Mouse (Mus musculus): Measurements from ENCODE around the gene Neurod2. TPM values are rescaled to one million over a fixed set of nuclear protein-coding genes. Genes with fewer than 3 reads are reported as not detected.

The Neurod2 gene
- polyA plus RNA-seq, 1 experiment from 2014 or later: not detected

GRCm38 (mm10) chr11:98283740-98284139, 45.7 kb downstream of the Neurod2 start:
- Histone ChIP-seq H3K4me1 (ENCODE audit: insufficient read depth, low read length) (peaks cover 7% of the 10 kb centered on the region; the same call in 1 of the 2 replicates), H3K27me3 (ENCODE audit: insufficient read depth, low read length) (0 out of 2 replicates have a peak, but pooled peaks cover 3% of the 10 kb centered on the region), H3K27ac (ENCODE audit: low read length) (no peak overlapping the region), H3K36me3 (ENCODE audit: insufficient read depth, low read length) (peaks cover 4% of the 10 kb centered on the region; the same call in 1 of the 2 replicates), H3K9me3 (ENCODE audit: low read length) (no peaks in the 10 kb centered on the region), H3K4me2 (replicated peaks; ENCODE audit: low read depth, low read length) (no peak overlapping the region; the same call in 1 of the 2 replicates), H3K9ac (replicated peaks; ENCODE audit: low read length) (no peak overlapping the region), H3K4me3 (ENCODE audit: low read length) (no peak overlapping the region)
- WGBS: 21% methylated on average over 9 of the region's 9 CpGs
- ATAC-seq (ENCODE audit: low FRiP score, low TSS enrichment): peak; percentile 46; the same call in 1 of the 2 replicates

Other genes starting within 250 kb of the Neurod2 start
- gene Fbxl20, start 179.2 kb downstream of the Neurod2 start, polyA plus RNA-seq (2015; fragmentation: Nextera tagmentation; extraction: Ambion mirVana): 20.0 and 21.0 TPM in 2 replicates
- gene Med1, start 136.4 kb downstream of the Neurod2 start, polyA plus RNA-seq (2015; fragmentation: Nextera tagmentation; extraction: Ambion mirVana): 64.6 and 67.9 TPM in 2 replicates
- 9.2 and 12.4 TPM in 2 replicates for gene Cdk12, start 126.6 kb downstream of the Neurod2 start, polyA plus RNA-seq (2015; fragmentation: Nextera tagmentation; extraction: Ambion mirVana)
- 5.4 and 5.8 TPM in 2 replicates for gene Ppp1r1b, start 18.8 kb upstream of the Neurod2 start, polyA plus RNA-seq (2015; fragmentation: Nextera tagmentation; extraction: Ambion mirVana)
- gene Stard3, start 28.7 kb upstream of the Neurod2 start, polyA plus RNA-seq (2015; fragmentation: Nextera tagmentation; extraction: Ambion mirVana): 62.0 and 62.4 TPM in 2 replicates
- 2.4 and 2.7 TPM in 2 replicates for gene Tcap, start 54.2 kb upstream of the Neurod2 start, polyA plus RNA-seq (2015; fragmentation: Nextera tagmentation; extraction: Ambion mirVana)
- gene Pnmt, start 56.8 kb upstream of the Neurod2 start, polyA plus RNA-seq (2015; fragmentation: Nextera tagmentation; extraction: Ambion mirVana): 2.5 and 2.8 TPM in 2 replicates
- gene Pgap3, start 70.8 kb upstream of the Neurod2 start, polyA plus RNA-seq (2015; fragmentation: Nextera tagmentation; extraction: Ambion mirVana): 17.6 and 22.3 TPM in 2 replicates
- gene Erbb2, start 82.8 kb upstream of the Neurod2 start, polyA plus RNA-seq (2015; fragmentation: Nextera tagmentation; extraction: Ambion mirVana): 54.9 and 57.7 TPM in 2 replicates
- gene Mien1, start 109.3 kb upstream of the Neurod2 start, polyA plus RNA-seq (2015; fragmentation: Nextera tagmentation; extraction: Ambion mirVana): 108 and 113 TPM in 2 replicates
- gene Grb7, start 116.7 kb upstream of the Neurod2 start, polyA plus RNA-seq (2015; fragmentation: Nextera tagmentation; extraction: Ambion mirVana): 86.2 and 87.7 TPM in 2 replicates
- gene Ikzf3, start 216.4 kb upstream of the Neurod2 start, polyA plus RNA-seq (2015; fragmentation: Nextera tagmentation; extraction: Ambion mirVana): 0.44 and 0.54 TPM in 2 replicates
- gene Zpbp2, start 221.4 kb upstream of the Neurod2 start, polyA plus RNA-seq (2015; fragmentation: Nextera tagmentation; extraction: Ambion mirVana): 0.87 TPM in 1 of 2 replicates, not detected in the other

All from kidney, embryonic 16.5 days (tissue).